Mouse (Mus musculus) heart, embryonic 15.5 days (tissue): ENCODE data around the gene Rgs6. TPM values are rescaled to one million over a fixed set of nuclear protein-coding genes. Genes with fewer than 3 reads are reported as not detected.

ENCODE experiments used
- ATAC-seq: fragments of 200-750 bp; cut with Nextera tagmentation; replicated peaks from 2 replicates; pipeline ENCODE4 v1.8.0; 2017; ENCODE audit warnings: low read depth, moderate TSS enrichment; ENCODE audit not compliant: insufficient number of reproducible peaks, insufficient read depth, low FRiP score
- H3K27ac ChIP-seq: fragments of 300-500 bp; sonication (generic); 2 replicates; pipeline ENCODE4 v1.5.1; 2015; ENCODE audit warnings: mild to moderate bottlenecking, inconsistent platforms
- H3K27me3 ChIP-seq: fragments of 300-500 bp; sonication (generic); 2 replicates; pipeline ENCODE4 v1.6.1; 2015; ENCODE audit warnings: inconsistent platforms
- H3K36me3 ChIP-seq: fragments of 300-500 bp; sonication (generic); 2 replicates; pipeline ENCODE4 v1.6.1; 2015; ENCODE audit warnings: mild to moderate bottlenecking, inconsistent platforms
- H3K4me1 ChIP-seq: fragments of 300-500 bp; sonication (generic); replicated peaks from 2 replicates; pipeline ENCODE4 v1.6.1; 2015; ENCODE audit warnings: inconsistent platforms
- H3K4me2 ChIP-seq: fragments of 300-500 bp; sonication (generic); 2 replicates; pipeline ENCODE4 v1.6.1; 2015; ENCODE audit warnings: inconsistent platforms, mild to moderate bottlenecking, moderate library complexity
- H3K4me3 ChIP-seq: fragments of 300-500 bp; sonication (generic); 2 replicates; pipeline ENCODE4 v1.5.1; 2015; ENCODE audit warnings: mild to moderate bottlenecking, inconsistent platforms
- H3K9ac ChIP-seq: fragments of 300-500 bp; sonication (generic); 2 replicates; pipeline ENCODE4 v1.6.1; 2015; ENCODE audit warnings: mild to moderate bottlenecking, inconsistent platforms
- H3K9me3 ChIP-seq: fragments of 300-500 bp; sonication (generic); replicated peaks from 2 replicates; pipeline ENCODE4 v1.6.1; 2016; ENCODE audit warnings: inconsistent platforms
- WGBS: fragments of 180-500 bp; shearing (Covaris S2); methylation state at CpG from one replicate; pipeline ENCODE4 v1.1.7; 2015; ENCODE audit warnings: mixed read lengths; 5-methylcytosine and 5-hydroxymethylcytosine counted together
- polyA plus RNA-seq: library from polyadenylated mRNA; unstranded; fragments of >200 nt; fragmentation: Nextera tagmentation; extraction: Ambion mirVana; gene quantifications from 2 replicates; pipeline ENCODE4 v1.2.1, GENCODE M21; 2015

Gene Rgs6
- polyA plus RNA-seq, 1 experiment from 2014 or later = 12.3 TPM

- no peak overlapping the region for H3K27ac ChIP-seq
- no peak for ATAC-seq
- H3K9me3 ChIP-seq = no peaks in the 10 kb centered on the region
- H3K27me3 ChIP-seq = no peaks in the 10 kb centered on the region
- H3K4me3 ChIP-seq = no peak overlapping the region
- WGBS = 55% methylated on average over 2 of the region's 2 CpGs
- no peaks in the 10 kb centered on the region for H3K36me3 ChIP-seq
- H3K9ac ChIP-seq = no peak overlapping the region
- no peak overlapping the region for H3K4me2 ChIP-seq
- H3K4me1 ChIP-seq = no peaks in the 10 kb centered on the region
Observed at GRCm38 (mm10) chr12:82865686-82866085, 277.6 kb downstream of the Rgs6 start.

- no peak for ATAC-seq
- H3K9ac ChIP-seq = no peak overlapping the region
- no peaks in the 10 kb centered on the region for H3K4me1 ChIP-seq
- H3K27ac ChIP-seq = no peak overlapping the region
- no peak overlapping the region for H3K4me2 ChIP-seq
- H3K27me3 ChIP-seq = no peaks in the 10 kb centered on the region
- H3K4me3 ChIP-seq = no peak overlapping the region
- no peaks in the 10 kb centered on the region for H3K36me3 ChIP-seq
- 86% methylated on average over 5 of the region's 5 CpGs for WGBS
- H3K9me3 ChIP-seq = no peaks in the 10 kb centered on the region
Observed at GRCm38 (mm10) chr12:82880711-82881110, 292.6 kb downstream of the Rgs6 start.

- no peak overlapping the region for H3K27ac ChIP-seq
- no peaks in the 10 kb centered on the region for H3K4me1 ChIP-seq
- WGBS = 89% methylated on average over 1 of the region's 1 CpGs
- no peaks in the 10 kb centered on the region for H3K36me3 ChIP-seq
- H3K9me3 ChIP-seq = no peaks in the 10 kb centered on the region
- H3K9ac ChIP-seq = no peak overlapping the region
- no peak for ATAC-seq
- no peaks in the 10 kb centered on the region for H3K27me3 ChIP-seq
- H3K4me3 ChIP-seq = no peak overlapping the region
- no peak overlapping the region for H3K4me2 ChIP-seq
Observed at GRCm38 (mm10) chr12:82883079-82883478, 295.0 kb downstream of the Rgs6 start.

GRCm38 (mm10) chr12:82894971-82895838 lies 307.1 kb downstream of the Rgs6 start:
- H3K27ac ChIP-seq = no peak overlapping the region
- no peaks in the 10 kb centered on the region for H3K4me1 ChIP-seq
- H3K27me3 ChIP-seq = no peaks in the 10 kb centered on the region
- WGBS = 84% methylated on average over 6 of the region's 6 CpGs
- no peaks in the 10 kb centered on the region for H3K36me3 ChIP-seq
- ATAC-seq = no peak
- H3K9ac ChIP-seq = no peak overlapping the region
- H3K4me3 ChIP-seq = no peak overlapping the region
- no peaks in the 10 kb centered on the region for H3K9me3 ChIP-seq
- H3K4me2 ChIP-seq = no peak overlapping the region

- H3K4me1 ChIP-seq = no peaks in the 10 kb centered on the region
- no peak overlapping the region for H3K27ac ChIP-seq
- H3K36me3 ChIP-seq = no peaks in the 10 kb centered on the region
- no peak overlapping the region for H3K9ac ChIP-seq
- H3K4me3 ChIP-seq = no peak overlapping the region
- ATAC-seq = no peak
- 61% methylated on average over 1 of the region's 1 CpGs for WGBS
- no peaks in the 10 kb centered on the region for H3K27me3 ChIP-seq
- H3K9me3 ChIP-seq = no peaks in the 10 kb centered on the region
- H3K4me2 ChIP-seq = no peak overlapping the region
Observed at GRCm38 (mm10) chr12:82905773-82906172, 317.7 kb downstream of the Rgs6 start.

- no peaks in the 10 kb centered on the region for H3K36me3 ChIP-seq
- WGBS = 88% methylated on average over 2 of the region's 2 CpGs
- no peaks in the 10 kb centered on the region for H3K27me3 ChIP-seq
- no peak overlapping the region for H3K27ac ChIP-seq
- ATAC-seq = no peak
- no peak overlapping the region for H3K9ac ChIP-seq
- no peaks in the 10 kb centered on the region for H3K9me3 ChIP-seq
- H3K4me3 ChIP-seq = no peak overlapping the region
- no peak overlapping the region for H3K4me2 ChIP-seq
- H3K4me1 ChIP-seq = no peaks in the 10 kb centered on the region
Observed at GRCm38 (mm10) chr12:82910846-82911245, 322.8 kb downstream of the Rgs6 start.

- H3K4me1 ChIP-seq = no peaks in the 10 kb centered on the region
- ATAC-seq = no peak
- WGBS = 73% methylated on average over 4 of the region's 4 CpGs
Observed at GRCm38 (mm10) chr12:82914127-82914526, 326.0 kb downstream of the Rgs6 start.

GRCm38 (mm10) chr12:82920146-82920545 lies 332.1 kb downstream of the Rgs6 start:
- H3K9me3 ChIP-seq = no peaks in the 10 kb centered on the region
- no peaks in the 10 kb centered on the region for H3K27me3 ChIP-seq
- H3K4me1 ChIP-seq = peaks cover 7% of the 10 kb centered on the region
- no peak overlapping the region for H3K27ac ChIP-seq
- no peak for ATAC-seq
- WGBS = 25% methylated on average over 2 of the region's 2 CpGs
- no peak overlapping the region for H3K4me3 ChIP-seq
- H3K4me2 ChIP-seq = no peak overlapping the region
- no peak overlapping the region for H3K9ac ChIP-seq
- no peaks in the 10 kb centered on the region for H3K36me3 ChIP-seq

More at GRCm38 (mm10) chr12:82914127-82914526, 326.0 kb downstream of the Rgs6 start:
- no peaks in the 10 kb centered on the region for H3K9me3 ChIP-seq
- H3K4me2 ChIP-seq = no peak overlapping the region
- no peaks in the 10 kb centered on the region for H3K27me3 ChIP-seq
- no peak overlapping the region for H3K9ac ChIP-seq
- H3K27ac ChIP-seq = no peak overlapping the region
- no peaks in the 10 kb centered on the region for H3K36me3 ChIP-seq
- H3K4me3 ChIP-seq = no peak overlapping the region

GRCm38 (mm10) chr12:82921287-82922015 lies 333.4 kb downstream of the Rgs6 start:
- H3K4me1 ChIP-seq = peaks cover 7% of the 10 kb centered on the region
- WGBS = 90% methylated on average over 20 of the region's 20 CpGs
- no peak for ATAC-seq
- no peaks in the 10 kb centered on the region for H3K9me3 ChIP-seq
- H3K27me3 ChIP-seq = no peaks in the 10 kb centered on the region
- H3K9ac ChIP-seq = no peak overlapping the region
- H3K4me3 ChIP-seq = no peak overlapping the region
- no peak overlapping the region for H3K4me2 ChIP-seq
- H3K27ac ChIP-seq = no peak overlapping the region
- no peaks in the 10 kb centered on the region for H3K36me3 ChIP-seq

- H3K36me3 ChIP-seq = no peaks in the 10 kb centered on the region
- H3K27me3 ChIP-seq = no peaks in the 10 kb centered on the region
- H3K27ac ChIP-seq = no peak overlapping the region
- 83% methylated on average over 4 of the region's 4 CpGs for WGBS
- H3K4me3 ChIP-seq = no peak overlapping the region
- peaks cover 7% of the 10 kb centered on the region for H3K4me1 ChIP-seq
- no peak overlapping the region for H3K9ac ChIP-seq
- no peaks in the 10 kb centered on the region for H3K9me3 ChIP-seq
- no peak for ATAC-seq
- no peak overlapping the region for H3K4me2 ChIP-seq
Observed at GRCm38 (mm10) chr12:82922856-82923506, 334.9 kb downstream of the Rgs6 start.

GRCm38 (mm10) chr12:82932706-82933461 lies 344.8 kb downstream of the Rgs6 start:
- WGBS = 38% methylated on average over 14 of the region's 14 CpGs
- Histone ChIP-seq H3K4me2 (peak overlapping the region; percentile 28), H3K4me1 (peaks cover 29% of the 10 kb centered on the region), H3K36me3 (no peaks in the 10 kb centered on the region), H3K9ac (no peak overlapping the region), H3K27ac (peak overlapping the region; percentile 67), H3K4me3 (no peak overlapping the region), H3K27me3 (no peaks in the 10 kb centered on the region), H3K9me3 (no peaks in the 10 kb centered on the region)
- ATAC-seq = peak; percentile 69
